Mouse (Mus musculus): ENCODE measurements around the gene Zfp72.

Zfp72 gene

GRCm38 (mm10) chr13:74390371-74390990 is at the start of gene Zfp72:
Gene Zfp72 (minus strand): TSS chr13:74390836.
- DNase-seq, result peak; percentile 74

GRCm38 (mm10) chr13:74439895-74440294 is 49.3 kb upstream of the Zfp72 start:
- no peak for DNase-seq

- DNase-seq, result peak; percentile 16
These were observed 8.7 kb upstream of the Zfp72 start, which contains the start of gene Ftl1-ps1 for GRCm38 (mm10) chr13:74399298-74399839. Gene Ftl1-ps1 (plus strand): TSS chr13:74399694.

- DNase-seq, result peak; percentile 7
These were observed 520 bp upstream of the Zfp72 start for GRCm38 (mm10) chr13:74391156-74391555.

- DNase-seq, result no peak
These were observed 906 bp downstream of the Zfp72 start for GRCm38 (mm10) chr13:74389730-74390129.

- DNase-seq, result peak; percentile 22
These were observed 8.3 kb downstream of the Zfp72 start for GRCm38 (mm10) chr13:74382289-74382688.

GRCm38 (mm10) chr13:74381533-74382276 is 8.9 kb downstream of the Zfp72 start:
- peak; percentile 12 for DNase-seq

- DNase-seq, result no peak
These were observed 26.8 kb downstream of the Zfp72 start, which contains the start of gene Lrrc14b for GRCm38 (mm10) chr13:74363859-74364235. Gene Lrrc14b (minus strand): TSS chr13:74364005.

- DNase-seq, result no peak
These were observed 27.3 kb downstream of the Zfp72 start for GRCm38 (mm10) chr13:74363176-74363858.

- DNase-seq, result no peak
These were observed 28.4 kb downstream of the Zfp72 start for GRCm38 (mm10) chr13:74362218-74362617.

- DNase-seq, result no peak
These were observed 34.1 kb downstream of the Zfp72 start for GRCm38 (mm10) chr13:74356491-74356890.

GRCm38 (mm10) chr13:74350435-74350906 is 40.2 kb downstream of the Zfp72 start:
- DNase-seq, result no peak

- peak; percentile 98 for DNase-seq
These were observed 40.8 kb downstream of the Zfp72 start, which contains the start of the genes Sdha and Ccdc127 for GRCm38 (mm10) chr13:74349566-74350434. Gene Sdha (minus strand): TSS chr13:74350280. Gene Ccdc127 (plus strand): TSS chr13:74350309.

GRCm38 (mm10) chr13:74341036-74341435 is 49.6 kb downstream of the Zfp72 start:
- DNase-seq, result peak; percentile 66

- no peak for DNase-seq
These were observed 61.3 kb downstream of the Zfp72 start for GRCm38 (mm10) chr13:74329321-74329720.

Measured in retina, postnatal 1 day (tissue).